Mouse (Mus musculus) C2C12 (cell line): ENCODE measurements around the gene Zfp839. TPM values are rescaled to one million over a fixed set of nuclear protein-coding genes. Genes with fewer than 3 reads are reported as not detected.
"Not testable (repeated sequence)": the region's sequence is repeated elsewhere in the genome, so short reads cannot be mapped to it uniquely, and the experiment has no call there.

Experiments used
- H3K27me3 ChIP-seq: one replicate; pipeline ENCODE4 v1.6.1; 2011; ENCODE audit not compliant: control insufficient read depth, insufficient read depth, insufficient read length
- H3K36me3 ChIP-seq: one replicate; pipeline ENCODE4 v1.6.1; 2011; ENCODE audit not compliant: control insufficient read depth, insufficient read depth
- H3K4me3 ChIP-seq: one replicate; pipeline ENCODE4 v1.5.1; 2011; ENCODE audit warnings: mild to moderate bottlenecking, control low read depth; ENCODE audit not compliant: poor library complexity, insufficient read depth, severe bottlenecking
- H3K79me2 ChIP-seq: one replicate; pipeline ENCODE4 v1.6.1; 2011; ENCODE audit not compliant: control insufficient read depth, insufficient read depth
- H3K79me3 ChIP-seq: one replicate; pipeline ENCODE4 v1.6.1; 2011; ENCODE audit warnings: low read depth, control low read depth
- H3ac ChIP-seq: one replicate; pipeline ENCODE3; 2011; ENCODE audit warnings: low read depth; ENCODE audit not compliant: control insufficient read depth, insufficient read length
- CEBPB ChIP-seq: IDR thresholded peaks from one replicate; pipeline ENCODE4 v1.6.1; 2011; ENCODE audit warnings: low read depth, mild to moderate bottlenecking, control low read depth, moderate library complexity
- CTCF ChIP-seq: IDR thresholded peaks from one replicate; pipeline ENCODE4 v1.5.1; 2011; ENCODE audit not compliant: control insufficient read depth, insufficient read depth, insufficient read length
- FOSL1 ChIP-seq: IDR thresholded peaks from one replicate; pipeline ENCODE4 v1.8.0; 2011; ENCODE audit warnings: mild to moderate bottlenecking, low read length; ENCODE audit not compliant: poor library complexity, insufficient read depth, severe bottlenecking
- MAX ChIP-seq: IDR thresholded peaks from one replicate; pipeline ENCODE4 v1.6.1; 2011; ENCODE audit warnings: mild to moderate bottlenecking, control low read depth
- MYOD1 ChIP-seq: IDR thresholded peaks from one replicate; pipeline ENCODE4 v1.6.1; 2011; ENCODE audit warnings: low read depth; ENCODE audit not compliant: control insufficient read depth, insufficient read length
- MYOG ChIP-seq: IDR thresholded peaks from one replicate; pipeline ENCODE4 v1.6.1; 2011; ENCODE audit not compliant: control insufficient read depth, insufficient read length; ENCODE audit errors: extremely low read depth
- USF1 ChIP-seq: IDR thresholded peaks from one replicate; pipeline ENCODE4 v1.6.1; 2011; ENCODE audit warnings: low read depth, mild to moderate bottlenecking, control low read depth, moderate library complexity
- polyA plus RNA-seq: library from polyadenylated mRNA; unstranded; fragments of >200 nt; fragmentation: generic; extraction: Trizol; gene quantifications from one replicate; pipeline ENCODE4 v1.2.1, GENCODE M21; 2012; ENCODE audit warnings: missing spikeins

Zfp839 gene
- polyA plus RNA-seq, 1 experiment, result 1.2 TPM

DNA sequence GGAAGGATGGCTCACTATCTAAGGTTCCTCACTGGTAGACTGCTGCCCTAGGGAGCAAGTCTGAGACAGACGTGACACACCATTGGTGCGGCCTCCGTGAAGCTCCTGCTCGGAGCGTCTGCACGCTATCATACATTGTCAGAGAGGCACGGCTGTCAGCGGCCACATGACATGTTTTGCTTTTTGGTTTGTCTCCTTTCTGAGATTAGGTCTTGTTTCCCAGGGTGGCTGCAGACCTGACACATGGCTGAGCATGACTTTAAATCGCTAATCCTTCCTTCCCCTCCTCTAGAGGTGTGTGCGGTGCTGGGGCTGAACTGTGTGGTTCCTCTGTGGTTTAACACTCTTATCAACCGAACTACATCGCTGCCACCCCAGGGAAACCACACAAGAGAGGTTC is 1.4 kb downstream of the Zfp839 start:
- H3K79me2 ChIP-seq, result peaks cover 11% of the 10 kb centered on the region
- H3K4me3 ChIP-seq, result no peak overlapping the region
- H3K27me3 ChIP-seq, result no peaks in the 10 kb centered on the region
- TF ChIP-seq CEBPB (no peak), MAX (no peak), MYOG (no peak), USF1 (no peak), CTCF (no peak)
- H3K79me3 ChIP-seq, result no peaks in the 10 kb centered on the region
- H3K36me3 ChIP-seq, result no peaks in the 10 kb centered on the region
- no peak overlapping the region for H3ac ChIP-seq

DNA sequence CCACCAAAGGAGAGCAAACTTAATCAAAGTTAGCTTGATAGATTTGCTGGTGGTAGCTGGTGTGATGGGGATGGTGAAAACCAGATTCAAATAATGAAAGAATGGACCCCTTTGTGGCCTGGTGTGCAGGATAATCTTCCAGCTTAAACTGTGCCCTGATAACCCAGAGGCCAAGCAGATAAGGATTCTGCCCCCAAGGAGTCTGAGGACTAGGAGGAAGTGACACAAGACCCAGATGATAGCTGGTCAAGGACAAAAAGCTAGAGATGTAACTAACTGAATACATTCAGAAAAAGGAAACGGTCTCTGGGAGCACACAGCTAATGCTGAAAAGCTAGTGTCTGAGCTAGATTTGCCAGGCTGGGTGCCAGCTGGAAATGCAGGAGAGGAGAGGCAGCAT is 1.9 kb downstream of the Zfp839 start:
- Histone ChIP-seq H3ac (no peak overlapping the region), H3K4me3 (no peak overlapping the region), H3K79me3 (no peaks in the 10 kb centered on the region), H3K79me2 (peaks cover 11% of the 10 kb centered on the region), H3K36me3 (no peaks in the 10 kb centered on the region), H3K27me3 (no peaks in the 10 kb centered on the region)
- no peak for TF ChIP-seq USF1
- no peak for TF ChIP-seq CTCF
- TF ChIP-seq MYOG, result no peak
- no peak for TF ChIP-seq MAX
- TF ChIP-seq FOSL1, result no peak
- TF ChIP-seq MYOD1, result no peak
- no peak for TF ChIP-seq CEBPB

DNA sequence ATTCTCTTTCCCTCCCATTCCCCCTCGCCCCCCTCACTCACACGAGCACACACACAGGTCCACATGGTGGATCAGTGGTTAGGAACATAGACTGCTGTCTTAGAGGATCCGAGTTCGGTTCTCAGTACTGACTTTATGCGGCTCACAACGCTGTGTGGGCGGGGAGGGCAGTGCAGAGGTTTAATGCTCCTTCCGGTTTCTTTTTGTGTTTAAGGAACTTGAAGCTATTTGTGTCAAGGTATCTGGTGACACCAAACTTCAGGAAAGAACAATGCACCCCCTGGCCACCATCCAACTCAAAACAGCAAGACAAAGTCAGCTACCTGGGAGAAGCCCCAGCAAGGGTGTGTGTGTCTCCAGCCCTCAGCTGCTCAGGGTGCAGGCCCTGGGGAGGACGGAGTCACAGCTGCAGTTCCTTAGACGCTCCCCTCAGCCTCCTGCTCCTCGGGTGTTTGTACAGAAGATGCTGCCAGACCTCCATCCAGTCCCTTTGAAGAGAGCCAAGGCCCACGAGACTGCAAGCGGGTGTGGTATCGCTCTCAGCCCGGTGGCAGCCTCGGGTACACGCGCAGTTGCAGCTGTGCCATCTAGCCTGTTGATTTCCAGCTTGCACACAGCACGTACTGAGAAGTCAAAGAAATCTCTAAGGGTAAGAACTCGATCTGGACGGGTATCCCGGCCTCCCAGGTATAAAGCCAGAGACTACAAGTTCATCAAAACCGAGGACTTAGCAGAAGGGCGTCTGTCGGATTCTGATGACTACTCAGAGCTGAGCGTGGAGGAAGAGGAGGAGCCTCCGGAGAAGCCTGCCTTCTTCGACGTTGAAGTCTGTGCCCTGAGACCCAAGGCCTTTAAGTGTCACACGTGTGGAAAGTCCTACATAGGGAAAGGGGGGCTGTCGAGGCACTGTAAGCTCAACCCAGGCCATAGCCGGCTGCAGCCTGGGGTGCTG is 5.0 kb downstream of the Zfp839 start:
- Histone ChIP-seq H3K27me3 (no peaks in the 10 kb centered on the region), H3ac (no peak overlapping the region), H3K79me2 (peaks cover 11% of the 10 kb centered on the region), H3K79me3 (no peaks in the 10 kb centered on the region), H3K36me3 (no peaks in the 10 kb centered on the region), H3K4me3 (no peak overlapping the region)
- TF ChIP-seq MAX (no peak), USF1 (no peak), MYOG (no peak), CTCF (no peak), MYOD1 (no peak), CEBPB (no peak), FOSL1 (no peak)

DNA sequence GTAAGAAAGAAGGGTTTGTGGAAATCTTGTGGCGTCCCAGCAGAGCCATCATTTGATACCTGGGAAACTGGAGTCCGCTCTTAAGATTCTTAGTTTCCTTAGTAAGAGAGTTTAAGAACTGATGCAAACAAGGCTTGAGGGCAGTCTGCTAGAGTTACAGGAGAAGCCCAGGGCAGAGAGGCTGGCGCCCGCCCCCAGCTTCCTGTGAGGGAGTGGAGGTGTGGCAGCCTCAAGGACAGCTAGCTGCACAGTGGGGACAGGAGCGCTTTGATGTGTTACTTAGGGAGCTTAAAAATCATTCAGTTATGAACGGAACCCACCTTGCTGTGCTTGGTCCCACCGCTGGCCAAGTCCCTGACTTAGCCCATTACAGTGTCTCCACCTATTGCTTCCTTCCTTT is 7.1 kb downstream of the Zfp839 start:
- no peak for TF ChIP-seq CEBPB
- TF ChIP-seq FOSL1, result no peak
- no peak for TF ChIP-seq MYOG
- TF ChIP-seq MYOD1, result no peak
- TF ChIP-seq MAX, result no peak
- TF ChIP-seq CTCF, result no peak
- no peak for TF ChIP-seq USF1
- H3K36me3 ChIP-seq, result no peaks in the 10 kb centered on the region

DNA sequence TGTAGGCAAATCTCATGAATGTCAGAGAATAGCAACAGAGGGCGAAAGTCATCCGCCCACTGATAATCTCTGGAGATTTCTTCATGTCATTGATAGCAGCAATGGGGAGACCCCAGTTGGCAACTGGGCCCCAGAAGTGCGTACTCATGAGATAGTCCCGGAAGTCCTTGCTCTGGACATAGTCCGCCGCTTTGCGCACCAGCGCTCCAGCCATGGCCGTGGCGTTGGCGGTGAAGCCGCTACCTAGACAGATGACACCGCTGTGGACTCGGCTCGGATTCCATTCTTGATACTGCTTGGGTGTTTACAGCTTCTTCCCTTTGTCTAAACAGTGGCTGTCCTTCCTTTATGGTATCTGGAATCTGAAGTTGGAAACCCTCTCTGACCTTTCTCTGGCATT is 8.6 kb downstream of the Zfp839 start:
- not testable (repeated sequence) for H3ac ChIP-seq, H3K79me2 ChIP-seq, H3K4me3 ChIP-seq, H3K27me3 ChIP-seq, H3K36me3 ChIP-seq, H3K79me3 ChIP-seq

More for the DNA sequence above, 7.1 kb downstream of the Zfp839 start:
- H3K4me3 ChIP-seq, result no peak overlapping the region
- H3K79me2 ChIP-seq, result no peaks in the 10 kb centered on the region
- H3K79me3 ChIP-seq, result no peaks in the 10 kb centered on the region
- H3K27me3 ChIP-seq, result no peaks in the 10 kb centered on the region
- no peak overlapping the region for H3ac ChIP-seq

DNA sequence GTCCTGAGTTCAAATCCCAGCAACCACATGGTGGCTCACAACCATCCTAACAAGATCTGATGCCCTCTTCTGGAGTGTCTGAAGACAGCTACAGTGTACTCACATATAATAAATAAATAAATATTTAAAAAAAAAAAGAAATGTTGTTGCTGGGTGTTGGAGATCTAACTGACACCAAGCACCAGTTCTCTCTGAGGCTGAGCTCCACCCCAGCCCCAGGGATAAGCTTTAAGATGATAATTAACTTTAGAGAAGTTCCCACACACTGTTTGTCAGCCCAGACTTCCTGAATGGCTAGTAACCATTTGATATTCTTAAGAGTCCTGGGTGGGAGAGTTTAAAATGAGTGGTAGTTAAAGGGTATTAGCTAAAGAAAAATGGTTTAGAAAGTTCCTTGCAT is 10.2 kb downstream of the Zfp839 start:
- H3K79me2 ChIP-seq, result no peaks in the 10 kb centered on the region
- H3K36me3 ChIP-seq, result no peaks in the 10 kb centered on the region
- no peak overlapping the region for H3ac ChIP-seq
- H3K4me3 ChIP-seq, result no peak overlapping the region
- no peaks in the 10 kb centered on the region for H3K79me3 ChIP-seq
- no peak for TF ChIP-seq CEBPB
- no peak for TF ChIP-seq FOSL1
- no peak for TF ChIP-seq MYOG
- no peak for TF ChIP-seq MYOD1
- TF ChIP-seq MAX, result no peak
- no peak for TF ChIP-seq CTCF
- no peak for TF ChIP-seq USF1
- no peaks in the 10 kb centered on the region for H3K27me3 ChIP-seq
